Mouse (Mus musculus): ENCODE measurements around the gene Asb16. TPM values are rescaled to one million over a fixed set of nuclear protein-coding genes. Genes with fewer than 3 reads are reported as not detected.

Asb16 gene
- polyA plus RNA-seq, 1 experiment from 2014 or later = 0.06 TPM

DNA sequence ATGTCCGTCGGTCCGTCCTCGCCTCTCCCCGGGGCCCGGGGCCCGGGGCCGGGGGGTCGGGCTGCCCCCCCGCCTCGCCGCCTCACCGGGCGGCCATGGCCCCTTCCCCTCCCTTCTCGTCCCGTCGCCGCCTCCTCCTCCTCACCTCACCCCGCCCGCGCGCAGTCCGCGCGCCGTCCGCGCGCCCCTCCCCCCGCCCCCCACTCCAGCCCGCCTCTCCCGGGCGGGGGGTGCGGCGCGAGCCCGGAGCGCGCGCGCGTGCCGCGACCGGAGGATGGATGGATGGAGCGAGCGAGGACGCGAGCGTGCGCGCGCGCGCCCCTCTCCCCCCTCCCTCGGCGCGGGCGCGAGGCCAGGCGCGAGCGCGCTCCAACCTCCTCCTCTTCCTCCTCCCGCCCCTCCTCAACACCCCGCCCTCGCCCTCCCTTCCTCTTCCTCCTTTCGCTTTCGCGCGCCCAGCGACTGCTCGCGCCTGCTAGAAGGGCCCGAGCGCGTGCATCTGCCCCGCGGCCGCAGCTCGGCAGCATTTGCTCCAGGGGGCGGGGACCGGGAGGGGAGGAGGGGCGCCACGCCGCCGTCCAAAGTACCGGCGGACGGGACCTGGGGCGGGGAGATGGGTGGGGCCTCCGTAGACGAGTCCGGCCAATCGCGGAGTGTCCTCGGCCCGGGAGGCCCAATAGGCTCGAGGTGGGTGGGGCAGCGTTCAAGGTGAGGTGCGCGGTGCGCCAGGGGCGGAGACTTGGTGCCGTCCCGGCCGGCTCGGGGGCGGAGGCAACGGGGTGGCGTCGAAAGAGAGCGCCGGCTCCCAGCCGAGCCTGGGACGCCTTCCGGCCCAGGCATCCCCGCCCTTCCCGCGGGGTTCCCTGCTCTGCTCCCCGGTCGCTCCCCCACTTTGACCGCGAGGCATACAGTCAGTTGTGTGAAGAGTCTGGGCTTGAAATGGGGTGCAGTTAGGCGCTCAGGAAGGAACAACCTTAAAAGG is 28.2 kb downstream of the Asb16 start, which contains the start of gene Atxn7l3:
Gene Atxn7l3, minus strand, starts transcription at position 141 of the 982 bp plus-strand sequence.
- WGBS (ENCODE audit: insufficient replicate concordance) = under 1% methylated on average over 73 of the region's 125 CpGs
- peak within 1 kb of the TSS; percentile 97 for H3K27ac ChIP-seq
- peak; percentile 99 for DNase-seq
- H3K4me2 ChIP-seq = peak within 1 kb of the TSS; percentile 95
- H3K4me3 ChIP-seq (replicated peaks) = peak within 1 kb of the TSS; percentile 88
- H3K9ac ChIP-seq = peak within 1 kb of the TSS; percentile 93
- ATAC-seq (ENCODE audit: low read depth) = peak; percentile 91
- H3K4me1 ChIP-seq (replicated peaks) = peaks cover 45% of the 10 kb centered on the region
- H3K27me3 ChIP-seq = no peaks in the 10 kb centered on the region
- H3K36me3 ChIP-seq = peaks cover 32% of the 10 kb centered on the region
- no peaks in the 10 kb centered on the region for H3K9me3 ChIP-seq (replicated peaks)

DNA sequence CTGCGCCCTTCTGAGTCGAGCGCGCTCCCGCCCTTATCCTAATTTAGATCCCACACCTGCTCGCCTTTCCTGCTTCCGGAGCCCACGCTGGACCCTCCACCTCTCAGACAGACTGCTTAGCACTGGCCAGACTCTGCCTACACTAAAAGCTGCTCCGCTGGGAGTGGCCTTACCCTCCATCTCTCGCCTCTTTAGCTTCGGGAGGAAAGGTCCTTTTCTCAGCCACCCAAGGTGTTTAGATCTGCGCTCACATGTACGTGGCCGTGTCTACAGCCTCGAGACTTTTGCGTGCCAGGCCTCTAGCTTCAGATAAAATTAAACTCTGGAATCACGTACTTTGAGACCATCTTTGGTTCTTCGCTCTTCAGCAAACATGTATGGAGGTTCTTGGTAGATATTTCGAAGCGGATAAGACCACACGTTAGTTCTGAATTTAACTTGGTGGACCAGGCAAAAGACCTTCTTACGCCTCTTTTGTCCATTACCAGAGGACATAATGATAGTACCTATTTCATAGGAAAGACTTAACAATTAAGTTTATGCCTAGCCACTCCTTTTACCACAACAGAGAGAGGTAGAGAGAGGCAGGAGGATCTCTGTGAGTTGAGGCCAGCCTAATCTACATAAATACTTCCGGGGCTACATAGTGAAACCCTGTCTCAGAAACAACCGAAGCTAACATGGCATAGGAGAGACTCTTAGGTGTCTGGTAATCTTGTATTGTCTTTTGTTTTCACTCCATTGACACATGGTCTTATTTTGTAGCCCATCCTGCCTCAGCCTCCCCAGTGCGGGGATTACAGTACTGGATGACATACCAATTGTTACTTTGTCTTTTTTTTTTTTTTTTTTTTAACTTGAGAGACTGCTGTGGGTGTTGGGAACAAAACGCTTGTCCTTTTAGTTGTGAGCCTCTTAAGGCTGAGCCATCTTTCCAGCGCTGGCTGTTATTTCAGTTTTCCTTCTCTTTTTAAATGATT is 29.3 kb downstream of the Asb16 start:
- DNase-seq (no peak), ATAC-seq (ENCODE audit: low read depth) (peak; percentile 34)
- H3K36me3 ChIP-seq = peaks cover 21% of the 10 kb centered on the region
- 17% methylated on average over 27 of the region's 27 CpGs for WGBS (ENCODE audit: insufficient replicate concordance)
- peak overlapping the region; percentile 88 for H3K9ac ChIP-seq
- H3K4me2 ChIP-seq = peak overlapping the region; percentile 95
- H3K4me1 ChIP-seq (replicated peaks) = peaks cover 45% of the 10 kb centered on the region
- peak overlapping the region; percentile 97 for H3K27ac ChIP-seq
- no peaks in the 10 kb centered on the region for H3K9me3 ChIP-seq (replicated peaks)
- H3K4me3 ChIP-seq (replicated peaks) = peak overlapping the region; percentile 88
- H3K27me3 ChIP-seq = no peaks in the 10 kb centered on the region

DNA sequence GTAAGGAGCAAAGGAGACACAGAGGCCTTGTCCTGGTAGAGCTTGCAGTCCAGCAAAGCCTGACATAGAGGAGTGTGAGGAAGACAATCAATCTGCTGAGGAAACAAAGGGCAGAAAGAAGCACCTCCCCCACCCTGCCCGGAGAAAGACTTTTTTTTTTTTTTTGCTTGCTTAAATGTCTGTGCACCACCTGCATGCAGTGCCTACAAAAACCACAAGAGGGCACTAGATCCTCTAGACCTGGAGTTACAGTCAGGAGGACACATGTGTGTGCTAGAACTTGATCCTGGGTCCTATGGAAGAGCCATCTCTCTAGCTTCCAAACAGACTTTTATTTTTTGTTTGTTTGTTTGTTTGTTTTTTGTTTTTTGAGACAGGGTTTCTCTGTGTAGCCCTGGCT is 31.3 kb downstream of the Asb16 start:
- no peaks in the 10 kb centered on the region for H3K27me3 ChIP-seq
- no peak overlapping the region for H3K4me2 ChIP-seq
- H3K27ac ChIP-seq = no peak overlapping the region
- no peak overlapping the region for H3K9ac ChIP-seq
- no peaks in the 10 kb centered on the region for H3K9me3 ChIP-seq (replicated peaks)
- ATAC-seq (ENCODE audit: low read depth) (no peak), DNase-seq (peak; percentile 64)
- 10% methylated on average over 1 of the region's 1 CpGs for whole genome bisulfite sequencing (ENCODE audit: insufficient replicate concordance)
- no peak overlapping the region for H3K4me3 ChIP-seq (replicated peaks)
- peaks cover 2% of the 10 kb centered on the region; the same call in 1 of the 2 replicates for H3K36me3 ChIP-seq
- H3K4me1 ChIP-seq (replicated peaks) = peaks cover 33% of the 10 kb centered on the region

DNA sequence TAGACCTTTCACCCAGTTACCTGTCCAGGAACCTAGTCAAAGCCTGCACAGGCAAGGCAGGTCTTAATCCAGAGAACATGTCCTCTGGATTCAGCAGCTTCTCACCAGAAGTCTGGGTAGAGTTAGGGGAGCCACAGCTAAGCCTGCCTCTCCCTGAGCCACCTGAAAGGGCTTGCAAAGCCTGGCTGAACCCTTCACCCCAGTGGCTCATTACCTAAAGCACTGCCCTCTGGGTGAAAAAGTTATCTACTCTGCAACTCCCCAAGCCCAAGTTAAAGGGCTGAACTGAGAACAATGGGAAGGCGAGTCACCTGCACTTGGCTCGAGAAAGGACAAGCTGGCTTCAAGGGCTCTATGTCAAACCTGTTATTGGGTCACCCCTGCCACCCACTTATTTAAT is 35.6 kb downstream of the Asb16 start:
- H3K4me2 ChIP-seq = no peak overlapping the region
- H3K9ac ChIP-seq = no peak overlapping the region
- H3K4me3 ChIP-seq (replicated peaks) = no peak overlapping the region
- H3K27me3 ChIP-seq = no peaks in the 10 kb centered on the region
- ATAC-seq (ENCODE audit: low read depth) = no peak
- WGBS (ENCODE audit: insufficient replicate concordance) = 53% methylated on average over 2 of the region's 2 CpGs
- peaks cover 39% of the 10 kb centered on the region for H3K36me3 ChIP-seq
- no peak for DNase-seq
- H3K27ac ChIP-seq = no peak overlapping the region
- H3K9me3 ChIP-seq (replicated peaks) = no peaks in the 10 kb centered on the region
- H3K4me1 ChIP-seq (replicated peaks) = peaks cover 24% of the 10 kb centered on the region

DNA sequence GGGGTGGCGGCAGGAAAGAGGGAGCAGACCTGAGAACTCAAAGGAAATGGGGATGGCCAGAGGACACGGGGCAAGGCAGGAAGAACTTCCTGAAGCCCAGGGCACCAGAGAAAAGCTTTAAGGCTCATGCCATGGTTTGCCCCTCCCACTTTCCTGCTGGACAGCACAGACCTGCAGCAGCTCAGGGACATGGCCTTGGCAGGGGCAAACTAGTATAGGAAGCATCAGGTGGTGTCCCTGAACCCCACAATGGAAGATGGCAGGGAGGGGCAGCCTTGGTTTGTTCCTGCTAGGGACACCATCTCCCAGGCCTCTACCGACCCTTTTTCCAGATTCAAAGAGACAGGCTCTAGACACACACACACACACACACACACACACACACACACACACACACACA is 36.8 kb downstream of the Asb16 start:
- ATAC-seq (ENCODE audit: low read depth) (no peak), DNase-seq (no peak)
- Histone ChIP-seq H3K27ac (no peak overlapping the region), H3K9me3 (replicated peaks) (no peaks in the 10 kb centered on the region), H3K4me3 (replicated peaks) (no peak overlapping the region), H3K4me1 (replicated peaks) (peaks cover 33% of the 10 kb centered on the region), H3K4me2 (no peak overlapping the region), H3K9ac (no peak overlapping the region), H3K27me3 (no peaks in the 10 kb centered on the region), H3K36me3 (peaks cover 51% of the 10 kb centered on the region)
- 46% methylated on average over 3 of the region's 3 CpGs for WGBS (ENCODE audit: insufficient replicate concordance)

DNA sequence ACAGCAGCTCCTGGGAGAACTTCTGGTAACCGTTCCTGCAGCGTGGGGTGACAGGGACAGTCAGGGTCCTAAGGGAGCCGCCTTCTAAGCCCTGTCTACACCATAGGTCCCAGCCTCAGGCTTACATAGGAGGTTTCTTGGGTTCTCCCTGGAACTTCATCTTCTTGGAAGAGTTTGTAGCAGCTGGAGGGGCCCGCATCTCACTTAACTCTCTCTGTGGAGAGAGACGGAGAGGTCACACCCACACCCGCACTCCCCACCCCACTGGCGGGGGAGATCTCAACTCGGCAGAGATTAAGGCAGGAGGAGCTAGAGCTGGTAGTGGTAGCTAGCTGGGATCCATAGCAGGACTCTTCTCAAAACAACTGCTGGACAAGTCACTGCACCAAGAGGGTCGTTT is 39.6 kb downstream of the Asb16 start:
- WGBS (ENCODE audit: insufficient replicate concordance) = 70% methylated on average over 9 of the region's 9 CpGs
- Histone ChIP-seq H3K4me2 (no peak overlapping the region; the same call in 1 of the 2 replicates), H3K27ac (no peak overlapping the region), H3K36me3 (peaks cover 79% of the 10 kb centered on the region), H3K27me3 (no peaks in the 10 kb centered on the region), H3K4me3 (replicated peaks) (no peak overlapping the region), H3K9me3 (replicated peaks) (no peaks in the 10 kb centered on the region), H3K4me1 (replicated peaks) (peaks cover 60% of the 10 kb centered on the region), H3K9ac (no peak overlapping the region)
- ATAC-seq (ENCODE audit: low read depth) (no peak), DNase-seq (no peak)

DNA sequence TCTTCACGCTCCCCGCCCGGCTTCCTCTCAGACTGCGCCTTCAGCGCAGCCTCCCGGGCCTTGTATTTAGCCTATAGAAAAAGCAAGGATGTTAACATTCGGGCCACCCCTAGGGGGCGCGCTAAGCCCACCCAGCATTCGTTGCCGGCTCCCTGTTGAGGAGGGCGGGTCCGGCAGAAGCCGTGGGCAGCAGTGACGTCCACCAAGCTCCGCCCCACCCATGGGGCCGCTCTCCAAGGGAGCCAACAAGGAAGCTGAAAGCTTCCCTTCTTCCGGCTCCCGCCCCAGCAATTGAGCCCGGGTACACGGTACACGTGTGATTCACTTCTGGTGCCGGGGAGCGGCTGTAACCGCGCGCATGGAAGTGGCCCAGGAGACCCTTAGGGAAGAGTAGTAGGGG is 40.4 kb downstream of the Asb16 start:
- Histone ChIP-seq H3K27ac (peak overlapping the region; percentile 84), H3K9ac (peak overlapping the region; percentile 72), H3K36me3 (peaks cover 88% of the 10 kb centered on the region), H3K27me3 (no peaks in the 10 kb centered on the region), H3K4me1 (replicated peaks) (peaks cover 68% of the 10 kb centered on the region), H3K4me3 (replicated peaks) (peak overlapping the region; percentile 61), H3K9me3 (replicated peaks) (no peaks in the 10 kb centered on the region), H3K4me2 (peak overlapping the region; percentile 82)
- DNase-seq (peak; percentile 97), ATAC-seq (ENCODE audit: low read depth) (peak; percentile 94)
- WGBS (ENCODE audit: insufficient replicate concordance) = under 1% methylated on average over 27 of the region's 27 CpGs

DNA sequence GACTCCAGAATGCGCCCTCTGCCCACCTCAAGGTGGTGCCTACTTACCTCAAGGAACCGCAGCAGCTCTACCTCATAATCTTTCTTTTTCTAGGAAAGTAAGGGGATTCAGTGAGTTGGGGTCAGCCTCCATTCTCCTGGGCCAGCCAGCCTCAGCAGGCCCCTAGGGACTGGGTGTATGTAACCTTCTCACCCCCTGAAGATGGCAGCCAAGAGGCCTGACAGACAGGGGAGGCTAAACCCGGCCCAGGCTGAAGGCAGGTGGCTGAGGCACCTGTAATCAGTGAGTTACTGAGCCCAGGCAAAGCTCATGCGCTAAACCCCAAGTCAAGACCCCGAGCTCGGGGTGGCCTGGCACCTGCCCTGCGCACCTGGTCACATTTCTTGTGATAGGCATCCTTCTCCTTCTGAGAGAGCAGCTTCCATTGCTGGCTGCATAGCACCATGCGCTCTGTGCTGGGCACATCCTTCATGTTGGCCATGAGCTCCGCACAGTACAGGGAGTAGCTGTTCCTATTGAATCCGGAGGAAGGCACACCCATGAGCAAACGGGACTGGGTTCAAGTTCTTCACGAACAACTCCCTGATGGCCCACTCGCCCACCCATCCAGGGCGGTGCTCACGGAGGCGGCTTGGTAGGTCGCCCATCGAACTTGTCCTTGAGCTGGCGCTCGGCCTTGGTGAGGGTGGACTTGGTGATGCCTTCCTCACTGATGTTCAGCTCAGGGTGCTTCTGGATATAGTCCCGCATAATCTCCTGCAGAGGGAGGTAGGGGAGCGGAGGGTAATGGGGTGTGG is 41.5 kb downstream of the Asb16 start:
- Histone ChIP-seq H3K4me2 (peak overlapping the region; percentile 82), H3K4me3 (replicated peaks) (peak overlapping the region; percentile 61), H3K27me3 (no peaks in the 10 kb centered on the region), H3K4me1 (replicated peaks) (peaks cover 78% of the 10 kb centered on the region), H3K9ac (peak overlapping the region; percentile 72), H3K36me3 (peaks cover 97% of the 10 kb centered on the region), H3K27ac (peak overlapping the region; percentile 84), H3K9me3 (replicated peaks) (no peaks in the 10 kb centered on the region)
- no peak for ATAC-seq (ENCODE audit: low read depth)
- 71% methylated on average over 22 of the region's 22 CpGs for WGBS (ENCODE audit: insufficient replicate concordance)
- DNase-seq = no peak

DNA sequence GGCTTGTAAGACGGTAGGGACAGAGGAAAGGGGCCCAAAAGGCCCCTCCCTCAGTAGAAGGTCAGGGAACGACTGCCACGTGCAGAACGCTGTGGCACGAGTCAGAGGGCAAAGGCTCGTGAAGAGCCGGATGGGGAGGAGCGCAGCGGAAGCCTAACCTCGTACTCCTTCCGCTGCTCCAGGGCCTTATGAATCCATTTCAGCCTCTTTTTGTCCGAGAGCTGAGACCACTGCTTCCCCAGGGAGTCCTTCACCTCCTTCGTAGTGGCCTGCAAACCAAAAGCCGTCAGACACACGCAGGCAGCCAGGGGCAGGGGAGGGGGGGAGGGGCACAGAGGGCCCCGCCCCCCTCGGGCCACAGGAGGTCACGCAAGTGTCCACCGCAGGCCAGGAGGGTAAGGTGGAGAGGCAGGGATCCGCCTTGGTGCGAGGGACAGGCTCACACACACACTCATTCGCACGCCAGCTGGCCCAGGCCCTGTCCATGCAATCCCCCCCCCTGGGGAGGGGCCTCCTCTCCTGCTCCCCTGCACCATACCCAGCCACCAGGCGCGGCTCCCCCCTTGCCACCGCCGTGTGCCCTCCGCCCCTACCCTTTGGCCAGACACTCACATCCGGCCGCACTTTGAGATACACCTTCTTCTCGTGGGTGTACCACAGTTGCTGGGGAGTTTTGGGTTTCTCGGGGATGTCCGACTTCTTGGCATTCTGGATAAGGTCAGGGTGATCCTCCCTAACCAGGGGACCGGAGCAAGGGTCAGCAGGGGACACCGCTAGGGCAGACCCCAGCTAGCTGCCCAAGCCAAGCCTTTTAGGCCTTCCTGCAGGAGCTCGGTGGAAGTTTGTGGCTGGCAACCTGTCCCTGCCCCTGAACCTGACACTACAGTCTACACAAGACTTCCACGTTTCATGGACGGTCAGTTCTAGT is 42.5 kb downstream of the Asb16 start:
- H3K27ac ChIP-seq = peak overlapping the region; percentile 84

More for the DNA sequence above, 42.5 kb downstream of the Asb16 start:
- H3K9me3 ChIP-seq (replicated peaks) = no peaks in the 10 kb centered on the region
- H3K9ac ChIP-seq = peak overlapping the region; percentile 72
- ATAC-seq (ENCODE audit: low read depth) (peak; percentile 2; the same call in 1 of the 2 replicates), DNase-seq (no peak)
- peak overlapping the region; percentile 82 for H3K4me2 ChIP-seq
- peaks cover 85% of the 10 kb centered on the region for H3K4me1 ChIP-seq (replicated peaks)
- peak overlapping the region; percentile 61 for H3K4me3 ChIP-seq (replicated peaks)
- no peaks in the 10 kb centered on the region for H3K27me3 ChIP-seq
- peaks cover 96% of the 10 kb centered on the region for H3K36me3 ChIP-seq
- 48% methylated on average over 36 of the region's 38 CpGs for WGBS (ENCODE audit: insufficient replicate concordance)
